Mouse (Mus musculus) testis, adult 2 months (tissue): Measurements from ENCODE around the gene 1700023F06Rik.

ENCODE experiments used
- CTCF ChIP-seq: fragments of 200-500 bp; IDR thresholded peaks from 2 replicates; pipeline ENCODE4 v1.5.1; 2012; ENCODE audit warnings: low read depth, mild to moderate bottlenecking, inconsistent platforms, low read length, moderate library complexity; ENCODE audit not compliant: control insufficient read depth, insufficient read depth, insufficient replicate concordance
- POLR2A ChIP-seq: fragments of 200-500 bp; IDR thresholded peaks from 2 replicates; pipeline ENCODE4 v1.6.1; 2012; ENCODE audit warnings: low read depth, mild to moderate bottlenecking, inconsistent platforms, low read length, moderate library complexity; ENCODE audit not compliant: control insufficient read depth

GRCm38 (mm10) chr11:103246081-103246730 lies 37.8 kb upstream of the 1700023F06Rik start:
- TF ChIP-seq CTCF: no peak
- TF ChIP-seq POLR2A: no peak
